Mouse (Mus musculus) left cerebral cortex, postnatal 36 days (tissue): ENCODE data around the gene Sec14l2. TPM values are rescaled to one million over a fixed set of nuclear protein-coding genes. Genes with fewer than 3 reads are reported as not detected.

Source experiments
- DNase-seq, 2 experiments: peaks; one replicate each; pipeline ENCODE4 v3.0.0; 2021 to 2022; ENCODE audit warnings: low spot score in 2 of 2, mixed read lengths in 1 of 2
- intact Hi-C: fragments of 180-260 bp; cut with DNase I; formaldehyde crosslinking; loops from one replicate; pipeline ENCODE4 v1.15.1; 2025
- microRNA-seq: library from miRNA; unstranded; fragments of <30 nt; microRNA quantifications from one replicate; pipeline ENCODE4 v1.2.0, GENCODE M21; 2022
- total RNA-seq, 2 experiments: library from RNA; stranded (reverse); gene quantifications; 2 replicates each; pipeline ENCODE4 v1.2.3; 2021

The Sec14l2 gene
- total RNA-seq, 2 experiments from 2014 or later: 35.0 to 35.4 TPM

GRCm38 (mm10) chr11:4080219-4080618 lies 43.0 kb downstream of the Sec14l2 start:
- intact Hi-C loops: no loop called here
- peak in 1 of 2 experiments; percentile 54 for DNase-seq

GRCm38 (mm10) chr11:4078267-4078933 lies 44.8 kb downstream of the Sec14l2 start:
- no peak for DNase-seq
- intact Hi-C loops: no loop called here

- no peak for DNase-seq
- intact Hi-C loops: no loop called here
Measured at GRCm38 (mm10) chr11:4076633-4077032, 46.6 kb downstream of the Sec14l2 start.

- intact Hi-C loops: no loop called here
- no peak for DNase-seq
Measured at GRCm38 (mm10) chr11:4069664-4070063, 53.6 kb downstream of the Sec14l2 start.

- intact Hi-C loops: no loop called here
Measured at GRCm38 (mm10) chr11:4064627-4065122, 58.5 kb downstream of the Sec14l2 start, which contains the start of gene Sec14l3. Gene Sec14l3 (plus strand): TSS chr11:4064841.

GRCm38 (mm10) chr11:4062981-4063380 lies 60.2 kb downstream of the Sec14l2 start:
- DNase-seq: no peak
- intact Hi-C loops: no loop called here

More at GRCm38 (mm10) chr11:4064627-4065122, 58.5 kb downstream of the Sec14l2 start, which contains the start of gene Sec14l3:
- no peak for DNase-seq

- no peak for DNase-seq
- intact Hi-C loops: no loop called here
Measured at GRCm38 (mm10) chr11:4062523-4062922, 60.7 kb downstream of the Sec14l2 start.

- intact Hi-C loops: no loop called here
Measured at GRCm38 (mm10) chr11:4060866-4061575, 62.2 kb downstream of the Sec14l2 start.

GRCm38 (mm10) chr11:4053586-4053985 lies 69.6 kb downstream of the Sec14l2 start:
- peak; percentile 42 to 66 for DNase-seq
- intact Hi-C loops: loop anchor here (1.0 to 5.0 kb wide), 2 partner anchors 30 to 69 kb away; partner anchors contain the start of gene Sec14l2

More at GRCm38 (mm10) chr11:4060866-4061575, 62.2 kb downstream of the Sec14l2 start:
- DNase-seq: peak in 1 of 2 experiments; percentile 11

GRCm38 (mm10) chr11:4048438-4048837 lies 74.8 kb downstream of the Sec14l2 start:
- intact Hi-C loops: no loop called here
- DNase-seq: no peak

- intact Hi-C loops: no loop called here
- DNase-seq: no peak
Measured at GRCm38 (mm10) chr11:4047766-4048165, 75.4 kb downstream of the Sec14l2 start.

Small RNA genes lying within 50 kb of the gene (microRNA-seq; reads per million reads assigned to microRNA genes)
- 1.3 reads per million for gene Mir3060

Other genes starting within 250 kb of the Sec14l2 start
- under 1 TPM; 0.32 to 0.70 TPM for gene 4921536K21Rik, start 228.3 kb downstream of the Sec14l2 start, total RNA-seq
- 10 to 100 TPM; 23.7 to 26.4 TPM for gene Dusp18, start 228.2 kb downstream of the Sec14l2 start, total RNA-seq
- 10 to 100 TPM; 18.5 to 23.0 TPM for gene Slc35e4, start 208.8 kb downstream of the Sec14l2 start, total RNA-seq
- 10 to 100 TPM; 18.2 to 20.0 TPM for gene Tcn2, start 191.3 kb downstream of the Sec14l2 start, total RNA-seq
- gene Pes1, start 159.4 kb downstream of the Sec14l2 start, total RNA-seq: 10 to 100 TPM; 38.3 to 42.0 TPM
- under 1 TPM in 1 of 2 experiments, not detected in 1; 0.54 TPM for gene 4930556J24Rik, start 146.6 kb downstream of the Sec14l2 start, total RNA-seq
- gene Gal3st1, start 139.8 kb downstream of the Sec14l2 start, total RNA-seq: 10 to 100 TPM; 13.2 to 17.4 TPM
- not detected for gene Sec14l4, start 92.0 kb downstream of the Sec14l2 start, total RNA-seq
- 1 to 10 TPM in 1 of 2 experiments, under 1 TPM in 1; 0.52 to 1.5 TPM for gene Sec14l3, start 58.6 kb downstream of the Sec14l2 start, total RNA-seq
- gene Mtfp1, start 28.0 kb downstream of the Sec14l2 start, total RNA-seq: 10 to 100 TPM; 90.9 to 94.5 TPM
- gene Rnf215, start 11.8 kb upstream of the Sec14l2 start, total RNA-seq: 10 to 100 TPM; 28.8 to 35.9 TPM
- gene Ccdc157, start 36.9 kb upstream of the Sec14l2 start, total RNA-seq: 10 to 100 TPM; 16.0 to 18.1 TPM
- gene Sf3a1, start 36.9 kb upstream of the Sec14l2 start, total RNA-seq: 10 to 100 TPM; 61.3 to 65.3 TPM
- gene Tbc1d10a, start 63.4 kb upstream of the Sec14l2 start, total RNA-seq: 10 to 100 TPM; 32.7 to 36.2 TPM
- gene Castor1, start 94.8 kb upstream of the Sec14l2 start, total RNA-seq: 1 to 10 TPM; 4.3 to 5.3 TPM
- not detected for gene Osm, start 113.0 kb upstream of the Sec14l2 start, total RNA-seq
- under 1 TPM; 0.48 to 0.79 TPM for gene Lif, start 134.1 kb upstream of the Sec14l2 start, total RNA-seq